Mouse (Mus musculus) embryonic fibroblast, embryonic 13.5 days (primary cell): ENCODE measurements around the gene Mob4. TPM values are rescaled to one million over a fixed set of nuclear protein-coding genes. Genes with fewer than 3 reads are reported as not detected.

ENCODE experiments used
- H3K27ac ChIP-seq: 2 replicates; pipeline ENCODE4 v1.5.1; 2012; ENCODE audit warnings: low read length, control low read depth, inconsistent platforms; ENCODE audit not compliant: insufficient read depth
- H3K4me1 ChIP-seq: 2 replicates; pipeline ENCODE4 v1.6.1; 2011; ENCODE audit warnings: low read length; ENCODE audit not compliant: control insufficient read depth, insufficient read depth
- H3K4me3 ChIP-seq: 2 replicates; pipeline ENCODE4 v1.5.1; 2011; ENCODE audit warnings: mild to moderate bottlenecking, control low read depth, low read length; ENCODE audit not compliant: insufficient read depth
- CTCF ChIP-seq: IDR thresholded peaks from 2 replicates; pipeline ENCODE4 v1.5.1; 2011; ENCODE audit warnings: mild to moderate bottlenecking, control low read depth, low read length, moderate library complexity, borderline replicate concordance; ENCODE audit not compliant: insufficient read depth
- POLR2A ChIP-seq: IDR thresholded peaks from 2 replicates; pipeline ENCODE4 v1.6.1; 2011; ENCODE audit warnings: low read depth, mild to moderate bottlenecking, control low read depth, low read length, moderate library complexity
- polyA plus RNA-seq: library from polyadenylated mRNA; stranded (reverse); fragments of >200 nt; gene quantifications from 2 replicates; pipeline ENCODE4 v1.2.4, GENCODE M21; 2011; ENCODE audit warnings: low read depth; ENCODE audit not compliant: missing spikeins, insufficient read length

The Mob4 gene
- polyA plus RNA-seq, 1 experiment = 83.1 TPM

DNA sequence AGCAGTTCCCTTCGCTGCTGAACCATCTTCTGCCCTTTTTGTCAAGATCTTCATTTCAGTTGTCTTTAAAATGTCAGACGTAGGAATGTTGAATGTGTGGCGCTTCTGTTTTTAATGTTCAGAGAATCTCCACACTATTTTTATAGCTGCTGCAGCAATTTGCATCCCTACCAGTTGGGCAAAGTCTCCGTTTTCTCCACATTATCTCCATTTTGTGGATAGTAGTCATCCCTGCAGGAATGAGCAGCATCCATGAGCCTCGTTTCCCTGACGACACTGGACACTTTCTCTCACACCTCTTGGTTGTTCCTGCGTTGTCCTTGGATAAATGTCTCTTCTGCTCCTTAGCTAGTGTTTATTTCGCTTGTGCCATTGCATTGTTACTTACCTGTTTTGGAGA is 27.8 kb downstream of the Mob4 start:
- H3K27ac ChIP-seq = no peak overlapping the region
- H3K4me3 ChIP-seq = no peak overlapping the region
- no peaks in the 10 kb centered on the region for H3K4me1 ChIP-seq
- no peak for TF ChIP-seq CTCF
- TF ChIP-seq POLR2A = no peak

DNA sequence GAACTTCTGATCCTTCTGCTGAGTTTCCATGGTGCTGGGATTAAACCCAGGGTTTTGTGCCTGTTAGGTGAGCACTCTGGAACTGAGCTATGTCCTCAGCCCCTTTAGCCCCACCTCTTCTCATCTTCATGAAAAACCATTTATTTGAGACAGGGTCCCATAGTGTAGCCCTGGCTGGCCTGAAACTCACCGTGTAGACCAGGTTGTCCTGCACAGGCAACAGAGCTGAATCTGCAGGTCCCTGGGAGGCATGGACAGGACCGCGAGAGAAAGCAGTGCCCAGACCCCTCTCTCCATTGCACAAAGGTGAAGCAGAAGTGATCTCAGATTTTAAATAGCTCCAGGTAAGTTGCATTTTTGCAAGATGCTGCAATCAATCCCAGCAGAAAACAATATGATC is 29.2 kb downstream of the Mob4 start:
- H3K27ac ChIP-seq = no peak overlapping the region
- no peaks in the 10 kb centered on the region for H3K4me1 ChIP-seq
- TF ChIP-seq POLR2A (no peak), CTCF (no peak)
- no peak overlapping the region for H3K4me3 ChIP-seq

DNA sequence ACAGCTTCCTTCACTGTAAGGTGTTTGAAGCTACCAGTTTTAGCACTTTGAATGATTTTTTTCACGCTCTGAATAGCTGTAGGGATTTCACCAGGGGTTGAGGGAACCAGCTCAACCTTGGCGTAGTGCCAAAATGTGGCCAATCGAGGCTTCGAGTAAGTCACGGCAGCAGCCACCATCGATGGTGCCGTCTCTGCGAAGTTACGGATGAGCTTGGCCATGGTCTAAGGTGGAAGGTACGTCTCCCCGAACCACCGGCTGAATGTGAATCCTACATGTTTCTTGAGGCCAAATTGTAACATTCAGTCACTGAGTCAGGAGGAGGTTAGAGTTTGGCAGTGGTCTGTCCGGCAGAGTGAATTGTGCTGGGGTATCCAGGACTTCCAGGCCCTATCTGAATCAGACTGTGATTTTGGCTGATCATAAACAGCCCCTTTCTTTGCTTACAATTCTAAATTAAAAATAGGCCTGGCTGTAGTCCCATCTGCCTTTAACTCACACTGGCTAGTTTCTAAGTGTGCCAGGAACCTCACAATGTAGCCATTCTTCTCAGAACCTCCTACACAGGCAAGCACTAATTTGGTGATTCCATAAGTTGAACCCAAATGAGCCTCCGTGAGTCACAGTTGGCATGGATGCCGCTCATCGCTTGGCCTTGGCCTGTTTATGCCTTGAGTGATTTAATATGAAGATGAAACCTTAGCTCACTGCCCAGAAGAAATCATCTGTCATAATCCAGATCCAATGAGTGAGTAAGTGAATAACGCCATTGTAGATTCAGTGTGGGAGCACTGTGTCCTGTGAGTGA is 30.0 kb downstream of the Mob4 start:
- H3K27ac ChIP-seq = no peak overlapping the region
- TF ChIP-seq POLR2A (no peak), CTCF (no peak)

DNA sequence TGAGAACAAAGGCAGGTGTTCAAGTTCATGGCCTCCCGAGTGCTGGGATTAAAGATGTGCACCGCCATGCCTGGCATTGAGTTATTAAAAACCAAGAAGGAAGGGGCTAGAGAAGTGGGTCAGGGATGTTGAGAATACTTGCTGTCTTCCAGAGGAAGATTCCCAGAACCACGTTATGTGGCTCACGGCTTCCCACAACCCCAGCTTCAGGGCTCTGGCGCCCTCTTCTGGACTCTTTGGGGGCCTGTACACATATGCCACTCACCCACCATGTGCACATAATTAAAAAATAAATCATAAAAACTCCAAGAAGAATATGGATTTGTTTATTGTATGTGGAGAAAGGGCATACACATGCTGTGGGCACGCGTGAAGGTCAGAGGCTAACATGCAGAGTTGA is 30.9 kb downstream of the Mob4 start:
- TF ChIP-seq CTCF (no peak), POLR2A (no peak)
- H3K4me3 ChIP-seq = no peak overlapping the region
- no peaks in the 10 kb centered on the region for H3K4me1 ChIP-seq
- H3K27ac ChIP-seq = no peak overlapping the region

More for the DNA sequence above, 30.0 kb downstream of the Mob4 start:
- no peaks in the 10 kb centered on the region for H3K4me1 ChIP-seq
- no peak overlapping the region for H3K4me3 ChIP-seq

DNA sequence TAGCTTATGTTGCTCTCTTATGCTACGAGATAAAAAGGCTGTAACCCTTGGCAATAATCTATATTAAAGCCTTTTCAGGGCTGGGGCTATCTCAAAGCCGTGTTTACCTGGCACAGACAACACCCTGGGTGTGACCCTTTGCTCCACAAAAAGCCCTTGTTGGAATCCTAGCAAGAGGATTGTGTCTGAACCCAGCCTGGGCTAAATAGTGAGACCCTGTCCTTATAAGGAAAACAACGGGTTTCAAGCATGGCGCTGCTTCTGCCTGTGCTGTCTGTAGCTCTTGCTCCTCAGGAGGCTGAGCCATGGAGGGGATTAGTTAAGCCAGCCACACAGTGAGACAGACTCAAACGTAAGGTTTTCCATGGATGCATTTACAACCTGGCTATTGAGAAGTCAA is 31.8 kb downstream of the Mob4 start:
- Histone ChIP-seq H3K4me3 (no peak overlapping the region), H3K4me1 (no peaks in the 10 kb centered on the region)
- TF ChIP-seq CTCF = no peak
- no peak for TF ChIP-seq POLR2A

DNA sequence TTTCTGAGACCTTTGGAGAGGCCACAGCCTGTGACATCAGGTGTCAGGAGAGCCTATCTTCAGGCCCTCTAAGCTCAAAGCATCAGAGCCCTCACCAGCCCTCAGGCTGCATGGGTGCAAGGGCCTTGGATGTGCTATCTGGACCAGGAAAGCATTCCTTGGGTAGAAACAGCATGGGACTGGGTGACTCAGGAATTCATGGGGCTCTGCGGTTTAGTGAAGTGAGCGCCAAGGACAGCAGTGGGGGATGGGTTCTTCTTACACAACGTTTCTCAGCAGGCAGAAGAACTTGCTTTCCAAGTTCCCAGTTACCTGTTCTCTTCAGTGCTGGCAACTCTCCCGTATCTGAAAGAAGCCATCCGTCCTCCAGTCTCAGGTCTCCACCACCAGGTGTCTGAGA is 33.0 kb downstream of the Mob4 start:
- H3K27ac ChIP-seq = 0 out of 2 replicates have a peak overlapping the region, but pooled peaks have one; percentile 2
- no peak overlapping the region for H3K4me3 ChIP-seq
- TF ChIP-seq POLR2A (no peak), CTCF (no peak)
- H3K4me1 ChIP-seq = no peaks in the 10 kb centered on the region

More for the DNA sequence above, 31.8 kb downstream of the Mob4 start:
- H3K27ac ChIP-seq = no peak overlapping the region

DNA sequence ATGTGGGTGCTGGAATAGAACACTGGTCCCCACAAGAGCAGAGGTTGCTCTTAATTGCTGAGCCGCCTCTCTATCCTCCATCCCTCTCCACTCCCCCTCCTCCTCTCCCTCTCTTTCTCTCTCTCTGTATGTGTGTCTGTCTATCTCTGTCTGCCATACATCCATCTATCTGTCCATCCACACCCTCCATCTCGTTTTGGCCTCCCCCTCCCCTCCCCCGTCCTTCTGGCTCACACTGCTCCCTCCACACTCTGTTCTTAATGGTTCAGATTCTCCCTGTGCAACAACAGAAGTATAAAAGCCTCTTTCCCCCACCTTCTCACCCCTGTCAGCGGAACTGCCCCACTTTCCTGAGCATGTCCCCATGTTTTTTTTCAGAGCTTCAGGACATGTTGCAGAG is 36.5 kb downstream of the Mob4 start:
- no peaks in the 10 kb centered on the region for H3K4me1 ChIP-seq
- H3K4me3 ChIP-seq = no peak overlapping the region
- no peak for TF ChIP-seq CTCF
- TF ChIP-seq POLR2A = no peak

DNA sequence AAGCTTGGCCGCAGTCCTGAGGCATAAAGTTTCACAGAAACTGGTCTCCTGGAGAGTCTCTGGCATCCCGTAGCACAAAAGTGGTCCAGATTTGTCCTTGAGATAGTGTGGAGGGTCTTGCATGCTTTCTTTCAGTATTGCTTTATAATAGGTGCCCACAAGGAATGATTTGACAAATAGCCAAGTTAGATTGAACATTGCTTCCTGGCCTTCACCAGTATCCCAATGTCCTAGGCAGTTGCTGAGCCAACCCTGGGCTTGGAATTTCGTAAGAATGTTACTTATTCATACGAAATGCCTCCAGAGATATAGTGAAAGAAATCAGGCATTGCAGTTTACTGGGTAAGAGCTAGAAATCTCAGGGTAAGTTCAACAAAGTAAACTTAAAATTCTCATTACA is 37.6 kb downstream of the Mob4 start:
- TF ChIP-seq CTCF (no peak), POLR2A (no peak)
- H3K27ac ChIP-seq = no peak overlapping the region
- H3K4me1 ChIP-seq = no peaks in the 10 kb centered on the region
- no peak overlapping the region for H3K4me3 ChIP-seq

More for the DNA sequence above, 36.5 kb downstream of the Mob4 start:
- no peak overlapping the region for H3K27ac ChIP-seq

DNA sequence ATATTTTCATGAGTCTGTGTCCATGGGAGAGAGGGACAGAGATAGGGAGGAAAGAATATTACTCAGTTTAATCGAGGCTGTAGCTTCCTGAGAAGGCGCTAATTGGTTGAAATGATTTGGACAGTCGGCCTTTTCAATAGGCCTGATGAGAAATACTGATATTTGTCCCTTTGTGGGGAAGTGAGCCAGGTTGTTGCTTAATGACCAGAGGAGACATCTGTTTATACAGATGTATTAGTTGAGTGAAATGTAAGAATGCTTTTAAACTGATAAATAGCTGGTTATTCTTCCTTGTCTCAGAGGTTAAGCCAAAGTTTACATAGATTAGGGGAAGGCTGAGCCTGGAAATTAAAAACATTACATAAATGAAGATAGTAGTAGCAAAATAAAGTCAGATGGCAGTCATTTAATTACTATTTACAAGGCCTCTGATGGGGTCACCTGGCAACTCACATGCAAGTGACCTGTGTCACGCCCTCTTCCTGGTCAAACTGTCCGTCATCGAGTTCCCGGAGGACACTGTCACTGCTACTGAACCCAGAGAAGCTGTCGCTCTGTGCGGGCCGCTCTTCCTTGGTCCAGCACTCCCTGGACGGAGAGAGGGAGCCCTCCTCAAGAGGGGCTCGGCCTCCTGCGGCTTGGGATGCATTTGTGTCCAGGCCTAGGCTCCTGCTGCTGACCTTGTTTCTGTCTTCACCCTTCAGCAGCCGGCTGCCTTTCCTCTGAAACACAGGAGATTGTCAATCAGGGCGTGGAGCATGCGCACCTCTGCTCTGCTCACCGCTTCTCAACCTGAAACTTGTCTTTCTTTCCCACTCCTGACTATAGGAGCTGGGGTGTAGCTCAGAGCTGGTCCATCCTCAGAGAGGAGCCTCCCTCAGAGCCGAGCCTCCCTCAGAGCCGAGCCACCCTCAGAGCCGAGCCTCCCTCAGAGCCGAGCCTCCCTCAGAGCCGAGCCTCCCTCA is 40.6 kb downstream of the Mob4 start:
- Histone ChIP-seq H3K4me3 (no peak overlapping the region), H3K27ac (no peak overlapping the region), H3K4me1 (no peaks in the 10 kb centered on the region)
- TF ChIP-seq POLR2A = no peak
- TF ChIP-seq CTCF = no peak
